8 mouse cellular contexts compared by ENCODE assay signal in genomic region chr16:94743853-94744501, GRCm38 (mm10).
DNase-seq lines count a peak whose midpoint lies in the region; ATAC-seq and TF ChIP-seq lines count a peak whose summit lies in the region.

No protein-coding gene starts in this region.

- H3K27me3 ChIP-seq in testis, adult 2 months (ENCODE audit: control insufficient read depth, insufficient read depth, low read length), result no peaks in the 10 kb centered on the region
- no peaks in the 10 kb centered on the region for H3K27me3 ChIP-seq in kidney, embryonic 16.5 days (ENCODE audit: insufficient read depth, low read length)
- H3K27me3 ChIP-seq in liver, embryonic 15.5 days, result no peaks in the 10 kb centered on the region
- H3K27me3 ChIP-seq in neural tube, embryonic 15.5 days (replicated peaks), result no peaks in the 10 kb centered on the region

- DNase-seq in testis, postnatal 14 days (ENCODE audit: low spot score), result no peak
- DNase-seq in cerebellum, postnatal 14 days, result peak; percentile 55 to 60
- DNase-seq in spleen, postnatal 4 days (ENCODE audit: low spot score in 2 of 2), result no peak

- no peak for TF ChIP-seq POLR2A in testis, adult 2 months (IDR thresholded peaks at IDR 0.05; ENCODE audit: control insufficient read depth, low read depth, low read length)

- H3K9ac ChIP-seq in kidney, embryonic 16.5 days (replicated peaks; ENCODE audit: low read length), result peak overlapping the region; percentile 39; the same call in 1 of the 2 replicates
- H3K9ac ChIP-seq in liver, embryonic 15.5 days, result no peak overlapping the region
- H3K9ac ChIP-seq in neural tube, embryonic 15.5 days (replicated peaks), result no peak overlapping the region

- ATAC-seq in granulocyte monocyte progenitor cell, adult 5-6 weeks (replicated peaks; ENCODE audit: poor library complexity, severe bottlenecking), result peak; percentile 89
- ATAC-seq in kidney, embryonic 16.5 days (ENCODE audit: low FRiP score, low TSS enrichment), result peak; percentile 78
- no peak for ATAC-seq in liver, embryonic 15.5 days (ENCODE audit: insufficient read depth)
- ATAC-seq in neural tube, embryonic 15.5 days (ENCODE audit: low FRiP score), result peak; percentile 35; the same call in 1 of the 2 replicates

- H3K9me3 ChIP-seq in kidney, embryonic 16.5 days (ENCODE audit: low read length), result no peaks in the 10 kb centered on the region
- H3K9me3 ChIP-seq in liver, embryonic 15.5 days (replicated peaks), result no peaks in the 10 kb centered on the region
- H3K9me3 ChIP-seq in neural tube, embryonic 15.5 days (replicated peaks), result no peaks in the 10 kb centered on the region

- H3K4me2 ChIP-seq in kidney, embryonic 16.5 days (replicated peaks; ENCODE audit: low read depth, low read length), result peak overlapping the region; percentile 52
- H3K4me2 ChIP-seq in liver, embryonic 15.5 days, result peak overlapping the region; percentile 40
- peak overlapping the region; percentile 41 for H3K4me2 ChIP-seq in neural tube, embryonic 15.5 days

- WGBS in kidney, embryonic 16.5 days, result 5% methylated on average over 11 of the region's 11 CpGs
- 2% methylated on average over 11 of the region's 11 CpGs for WGBS in liver, embryonic 15.5 days (ENCODE audit: insufficient replicate concordance)
- 4% methylated on average over 11 of the region's 11 CpGs for WGBS in neural tube, embryonic 15.5 days

- H3K36me3 ChIP-seq in testis, adult 2 months (ENCODE audit: control insufficient read depth, insufficient read depth, low read length), result no peaks in the 10 kb centered on the region
- no peaks in the 10 kb centered on the region for H3K36me3 ChIP-seq in kidney, embryonic 16.5 days (ENCODE audit: insufficient read depth, low read length)
- no peaks in the 10 kb centered on the region for H3K36me3 ChIP-seq in liver, embryonic 15.5 days (replicated peaks)
- no peaks in the 10 kb centered on the region for H3K36me3 ChIP-seq in neural tube, embryonic 15.5 days

- no peaks in the 10 kb centered on the region for H3K4me1 ChIP-seq in testis, adult 2 months (ENCODE audit: control insufficient read depth, insufficient read depth, low read length)
- H3K4me1 ChIP-seq in kidney, embryonic 16.5 days (ENCODE audit: insufficient read depth, low read length), result peaks cover 8% of the 10 kb centered on the region
- peaks cover 7% of the 10 kb centered on the region; the same call in 1 of the 2 replicates for H3K4me1 ChIP-seq in liver, embryonic 15.5 days (replicated peaks)
- H3K4me1 ChIP-seq in neural tube, embryonic 15.5 days, result peaks cover 9% of the 10 kb centered on the region

- no peak overlapping the region for H3K4me3 ChIP-seq in testis, adult 2 months (ENCODE audit: control insufficient read depth, low read depth, low read length)
- peak overlapping the region; percentile 39 for H3K4me3 ChIP-seq in kidney, embryonic 16.5 days (ENCODE audit: low read length)
- peak overlapping the region; percentile 11 for H3K4me3 ChIP-seq in liver, embryonic 15.5 days (replicated peaks)
- H3K4me3 ChIP-seq in neural tube, embryonic 15.5 days (replicated peaks), result no peak overlapping the region

- H3K27ac ChIP-seq in testis, adult 2 months (ENCODE audit: control insufficient read depth, insufficient read depth, low read depth, low read length), result no peak overlapping the region
- H3K27ac ChIP-seq in kidney, embryonic 16.5 days (ENCODE audit: low read length), result no peak overlapping the region
- H3K27ac ChIP-seq in liver, embryonic 15.5 days (replicated peaks), result no peak overlapping the region
- no peak overlapping the region for H3K27ac ChIP-seq in neural tube, embryonic 15.5 days (replicated peaks)

- 0 out of 2 replicates have a peak, but pooled peaks have one; percentile 7 for TF ChIP-seq CTCF in testis, adult 2 months (IDR thresholded peaks at IDR 0.05; ENCODE audit: control insufficient read depth, insufficient read depth, insufficient replicate concordance, low read depth, low read length)

Comparison
In these comparisons a context has a peak if more than half of its experiments do, and no peak if none do; other contexts are left out.
1. H3K4me3 ChIP-seq: peak in kidney, embryonic 16.5 days (single experiment) and liver, embryonic 15.5 days (single experiment); none in testis, adult 2 months (single experiment) and neural tube, embryonic 15.5 days (single experiment).
2. DNase-seq: peak in cerebellum, postnatal 14 days (2 of 2); none in testis, postnatal 14 days (single experiment) and spleen, postnatal 4 days (0 of 2).
3. Peak in every context shown above with its lines, with median percentiles within 50 percentile points of each other: H3K4me2 ChIP-seq.